Mouse (Mus musculus) forebrain, embryonic 12.5 days (tissue): ENCODE measurements at regions not wholly inside any gene's neighbourhood (a gene's known extent, or its start where the extent isn't known, plus 50 kb on each side); places are given as distances from the start of the nearest gene placed in this dataset.

ENCODE experiments used
- ATAC-seq: fragments of 200-750 bp; cut with Nextera tagmentation; 2 replicates; pipeline ENCODE4 v1.8.0; 2017; ENCODE audit warnings: moderate TSS enrichment; ENCODE audit not compliant: low FRiP score
- H3K27ac ChIP-seq: fragments of 300-500 bp; sonication (generic); 2 replicates; pipeline ENCODE4 v1.5.1; 2016; ENCODE audit warnings: mild to moderate bottlenecking
- H3K27me3 ChIP-seq: fragments of 300-500 bp; sonication (generic); 2 replicates; pipeline ENCODE4 v1.6.1; 2016; ENCODE audit warnings: mild to moderate bottlenecking
- H3K36me3 ChIP-seq: fragments of 300-500 bp; sonication (generic); replicated peaks from 2 replicates; pipeline ENCODE4 v1.6.1; 2016; ENCODE audit warnings: mild to moderate bottlenecking
- H3K4me1 ChIP-seq: fragments of 300-500 bp; sonication (generic); 2 replicates; pipeline ENCODE4 v1.6.1; 2016
- H3K4me2 ChIP-seq: fragments of 300-500 bp; sonication (generic); 2 replicates; pipeline ENCODE4 v1.6.1; 2016; ENCODE audit warnings: mild to moderate bottlenecking, moderate library complexity
- H3K4me3 ChIP-seq: fragments of 300-500 bp; sonication (generic); replicated peaks from 2 replicates; pipeline ENCODE4 v1.5.1; 2016; ENCODE audit warnings: mild to moderate bottlenecking
- H3K9ac ChIP-seq: fragments of 300-500 bp; sonication (generic); 2 replicates; pipeline ENCODE4 v1.6.1; 2016; ENCODE audit warnings: mild to moderate bottlenecking
- H3K9me3 ChIP-seq: fragments of 300-500 bp; sonication (generic); 2 replicates; pipeline ENCODE4 v1.6.1; 2016
- WGBS: fragments of 180-500 bp; shearing (Covaris S2); methylation state at CpG from one replicate; pipeline ENCODE4 v1.1.7; 2016; 5-methylcytosine and 5-hydroxymethylcytosine counted together

GRCm38 (mm10) chr13:107862793-107863654, 181.2 kb upstream of the Smim15 start:
- Histone ChIP-seq H3K9me3 (no peaks in the 10 kb centered on the region), H3K4me1 (peaks cover 31% of the 10 kb centered on the region), H3K4me2 (no peak overlapping the region), H3K9ac (no peak overlapping the region), H3K36me3 (no peaks in the 10 kb centered on the region), H3K27ac (no peak overlapping the region), H3K4me3 (no peak overlapping the region), H3K27me3 (no peaks in the 10 kb centered on the region)
- no peak for ATAC-seq
- 87% methylated on average over 11 of the region's 11 CpGs for WGBS

GRCm38 (mm10) chr13:107861384-107862134, 182.7 kb upstream of the Smim15 start:
- peak; percentile 84 for ATAC-seq
- Histone ChIP-seq H3K4me2 (no peak overlapping the region), H3K27me3 (no peaks in the 10 kb centered on the region), H3K4me1 (peaks cover 31% of the 10 kb centered on the region), H3K4me3 (no peak overlapping the region), H3K9me3 (no peaks in the 10 kb centered on the region), H3K36me3 (no peaks in the 10 kb centered on the region), H3K27ac (peak overlapping the region; percentile 53; the same call in 1 of the 2 replicates), H3K9ac (no peak overlapping the region)
- 68% methylated on average over 17 of the region's 17 CpGs for WGBS

GRCm38 (mm10) chr13:107857043-107857755, 187.0 kb upstream of the Smim15 start:
- no peak overlapping the region for H3K4me2 ChIP-seq
- ATAC-seq: no peak
- H3K9me3 ChIP-seq: no peaks in the 10 kb centered on the region
- H3K4me3 ChIP-seq: no peak overlapping the region
- H3K9ac ChIP-seq: no peak overlapping the region
- WGBS: 75% methylated on average over 13 of the region's 13 CpGs
- no peaks in the 10 kb centered on the region for H3K27me3 ChIP-seq
- no peaks in the 10 kb centered on the region for H3K36me3 ChIP-seq
- peaks cover 32% of the 10 kb centered on the region for H3K4me1 ChIP-seq
- no peak overlapping the region for H3K27ac ChIP-seq

GRCm38 (mm10) chr13:107850907-107851560, 193.2 kb upstream of the Smim15 start:
- H3K27ac ChIP-seq: peak overlapping the region; percentile 63
- no peaks in the 10 kb centered on the region for H3K9me3 ChIP-seq
- H3K4me3 ChIP-seq: no peak overlapping the region
- no peaks in the 10 kb centered on the region for H3K27me3 ChIP-seq
- WGBS: 39% methylated on average over 8 of the region's 8 CpGs
- H3K9ac ChIP-seq: 0 out of 2 replicates have a peak overlapping the region, but pooled peaks have one; percentile 21
- H3K4me1 ChIP-seq: peaks cover 55% of the 10 kb centered on the region
- ATAC-seq: no peak
- peak overlapping the region; percentile 17; the same call in 1 of the 2 replicates for H3K4me2 ChIP-seq
- no peaks in the 10 kb centered on the region for H3K36me3 ChIP-seq

- ATAC-seq: no peak
- Histone ChIP-seq H3K36me3 (no peaks in the 10 kb centered on the region), H3K27ac (no peak overlapping the region), H3K9ac (no peak overlapping the region), H3K4me3 (no peak overlapping the region), H3K27me3 (no peaks in the 10 kb centered on the region), H3K9me3 (no peaks in the 10 kb centered on the region), H3K4me2 (no peak overlapping the region), H3K4me1 (peaks cover 64% of the 10 kb centered on the region)
- WGBS: 75% methylated on average over 7 of the region's 7 CpGs
Measured at GRCm38 (mm10) chr13:107848871-107849270, 195.4 kb upstream of the Smim15 start.

GRCm38 (mm10) chr13:107847179-107848012, 196.8 kb upstream of the Smim15 start:
- H3K9ac ChIP-seq: peak overlapping the region; percentile 44; the same call in 1 of the 2 replicates
- H3K27me3 ChIP-seq: no peaks in the 10 kb centered on the region
- H3K4me3 ChIP-seq: peak overlapping the region; percentile 10; the same call in 1 of the 2 replicates
- peak overlapping the region; percentile 21 for H3K27ac ChIP-seq
- peak overlapping the region; percentile 42 for H3K4me2 ChIP-seq
- ATAC-seq: peak; percentile 54; the same call in 1 of the 2 replicates
- WGBS: 26% methylated on average over 18 of the region's 18 CpGs
- peaks cover 74% of the 10 kb centered on the region for H3K4me1 ChIP-seq
- no peaks in the 10 kb centered on the region for H3K9me3 ChIP-seq
- H3K36me3 ChIP-seq: no peaks in the 10 kb centered on the region

- Histone ChIP-seq H3K27me3 (no peaks in the 10 kb centered on the region), H3K4me1 (peaks cover 70% of the 10 kb centered on the region), H3K4me3 (peak overlapping the region; percentile 10; the same call in 1 of the 2 replicates), H3K9me3 (no peaks in the 10 kb centered on the region), H3K9ac (0 out of 2 replicates have a peak overlapping the region, but pooled peaks have one; percentile 2), H3K27ac (peak overlapping the region; percentile 21), H3K4me2 (peak overlapping the region; percentile 42), H3K36me3 (no peaks in the 10 kb centered on the region)
- WGBS: 7% methylated on average over 10 of the region's 10 CpGs
- peak; percentile 35; the same call in 1 of the 2 replicates for ATAC-seq
Measured at GRCm38 (mm10) chr13:107846621-107847178, 197.5 kb upstream of the Smim15 start.

- WGBS: 54% methylated on average over 4 of the region's 4 CpGs
Measured at GRCm38 (mm10) chr13:107845838-107846237, 198.4 kb upstream of the Smim15 start.

GRCm38 (mm10) chr13:107844085-107844484, 200.2 kb upstream of the Smim15 start:
- Histone ChIP-seq H3K4me3 (no peak overlapping the region), H3K9ac (no peak overlapping the region), H3K27ac (no peak overlapping the region), H3K36me3 (0 out of 2 replicates have a peak, but pooled peaks cover 4% of the 10 kb centered on the region), H3K4me1 (peaks cover 59% of the 10 kb centered on the region), H3K27me3 (no peaks in the 10 kb centered on the region), H3K9me3 (no peaks in the 10 kb centered on the region), H3K4me2 (no peak overlapping the region)
- 88% methylated on average over 4 of the region's 4 CpGs for WGBS
- ATAC-seq: no peak

More at GRCm38 (mm10) chr13:107845838-107846237, 198.4 kb upstream of the Smim15 start:
- peaks cover 65% of the 10 kb centered on the region for H3K4me1 ChIP-seq
- H3K4me2 ChIP-seq: peak overlapping the region; percentile 42; the same call in 1 of the 2 replicates
- no peak for ATAC-seq
- H3K36me3 ChIP-seq: no peaks in the 10 kb centered on the region
- H3K9ac ChIP-seq: no peak overlapping the region
- H3K27me3 ChIP-seq: no peaks in the 10 kb centered on the region
- H3K9me3 ChIP-seq: no peaks in the 10 kb centered on the region
- no peak overlapping the region for H3K4me3 ChIP-seq
- no peak overlapping the region for H3K27ac ChIP-seq

- Histone ChIP-seq H3K4me2 (no peak overlapping the region), H3K9ac (no peak overlapping the region), H3K27me3 (no peaks in the 10 kb centered on the region), H3K4me3 (no peak overlapping the region), H3K27ac (no peak overlapping the region), H3K36me3 (0 out of 2 replicates have a peak, but pooled peaks cover 4% of the 10 kb centered on the region), H3K4me1 (peaks cover 48% of the 10 kb centered on the region), H3K9me3 (no peaks in the 10 kb centered on the region)
- 83% methylated on average over 9 of the region's 9 CpGs for WGBS
- no peak for ATAC-seq
Measured at GRCm38 (mm10) chr13:107838126-107838715, 206.0 kb upstream of the Smim15 start.
